Mouse (Mus musculus) subcutaneous adipose tissue, adult 2 months (tissue): ENCODE results near the gene Copa. TPM values are rescaled to one million over a fixed set of nuclear protein-coding genes. Genes with fewer than 3 reads are reported as not detected.

ENCODE experiments used
- polyA plus RNA-seq: library from polyadenylated mRNA; depleted of rRNA; stranded (reverse); fragments of >200 nt; gene quantifications from 2 replicates; pipeline ENCODE4 v1.2.3, GENCODE M21; 2012; ENCODE audit warnings: low replicate concordance; rRNA removed

The Copa gene
- polyA plus RNA-seq: 48.2 and 106 TPM in 2 replicates

DNA sequence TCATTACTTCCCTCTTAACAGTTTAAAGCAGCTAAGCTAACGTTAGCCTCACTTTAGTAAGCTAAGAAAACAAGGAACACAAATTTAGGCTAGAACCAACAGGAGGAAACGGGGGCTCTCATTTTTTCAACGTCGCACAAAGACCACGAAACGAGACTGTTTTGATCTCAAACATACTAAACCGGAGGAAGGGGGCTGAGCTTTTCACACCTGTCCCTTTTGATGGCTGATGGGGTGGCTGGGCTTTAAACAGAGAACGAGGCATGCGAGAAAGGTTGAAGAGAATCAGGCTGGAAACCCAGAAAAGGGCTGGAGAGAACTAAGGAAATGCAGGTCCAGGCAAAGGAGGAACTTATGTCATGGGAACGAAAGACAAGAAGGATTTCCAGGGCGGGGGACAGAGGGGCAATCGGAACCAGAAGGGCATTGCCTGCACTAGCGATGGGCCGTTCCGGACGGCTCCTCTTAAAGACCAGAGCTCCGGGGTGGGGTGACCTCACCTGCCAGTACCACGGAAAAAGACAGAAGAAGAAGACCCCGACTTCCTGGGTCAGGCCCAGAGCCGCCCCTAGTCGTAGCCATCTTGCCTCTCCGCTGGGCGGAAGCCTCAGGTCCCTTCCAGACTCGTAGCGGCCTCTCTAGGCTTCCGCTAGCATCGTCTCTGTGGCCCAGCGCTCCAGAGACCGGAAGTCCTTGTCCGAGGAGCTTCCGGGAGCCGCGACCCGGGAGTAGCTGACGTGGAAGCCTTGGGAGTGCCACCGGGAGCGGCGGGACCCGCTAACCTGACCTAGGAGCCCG lies at the start of gene Copa, which contains the start of gene Ncstn:
TSS of gene Copa (plus strand) at position 429 of the 798 bp plus-strand sequence.
TSS of gene Ncstn (minus strand) at position 695 of the 798 bp plus-strand sequence.

DNA sequence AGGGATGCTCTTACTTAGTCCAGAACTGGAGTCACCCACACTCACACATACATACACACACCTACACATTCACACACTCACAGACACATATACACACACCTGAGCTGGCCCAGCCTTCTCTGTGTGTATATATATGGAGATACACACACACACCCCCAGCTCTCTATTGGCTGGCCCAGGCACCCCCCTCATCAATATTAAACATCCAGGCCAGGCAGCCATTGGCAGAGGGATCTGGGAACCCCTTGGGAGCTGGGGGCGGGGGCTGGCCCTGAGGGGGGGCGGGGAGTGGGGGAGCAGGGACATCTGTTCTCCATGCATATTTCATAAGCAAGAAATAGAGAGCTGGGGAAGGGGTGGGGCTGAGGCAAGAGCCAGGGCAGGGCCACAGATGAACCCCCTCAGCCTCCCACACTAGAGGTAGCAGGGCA lies 24.8 kb upstream of the Copa start, which contains the start of gene Nhlh1:
TSS of gene Nhlh1 (minus strand) at position 83 of the 431 bp plus-strand sequence.

DNA sequence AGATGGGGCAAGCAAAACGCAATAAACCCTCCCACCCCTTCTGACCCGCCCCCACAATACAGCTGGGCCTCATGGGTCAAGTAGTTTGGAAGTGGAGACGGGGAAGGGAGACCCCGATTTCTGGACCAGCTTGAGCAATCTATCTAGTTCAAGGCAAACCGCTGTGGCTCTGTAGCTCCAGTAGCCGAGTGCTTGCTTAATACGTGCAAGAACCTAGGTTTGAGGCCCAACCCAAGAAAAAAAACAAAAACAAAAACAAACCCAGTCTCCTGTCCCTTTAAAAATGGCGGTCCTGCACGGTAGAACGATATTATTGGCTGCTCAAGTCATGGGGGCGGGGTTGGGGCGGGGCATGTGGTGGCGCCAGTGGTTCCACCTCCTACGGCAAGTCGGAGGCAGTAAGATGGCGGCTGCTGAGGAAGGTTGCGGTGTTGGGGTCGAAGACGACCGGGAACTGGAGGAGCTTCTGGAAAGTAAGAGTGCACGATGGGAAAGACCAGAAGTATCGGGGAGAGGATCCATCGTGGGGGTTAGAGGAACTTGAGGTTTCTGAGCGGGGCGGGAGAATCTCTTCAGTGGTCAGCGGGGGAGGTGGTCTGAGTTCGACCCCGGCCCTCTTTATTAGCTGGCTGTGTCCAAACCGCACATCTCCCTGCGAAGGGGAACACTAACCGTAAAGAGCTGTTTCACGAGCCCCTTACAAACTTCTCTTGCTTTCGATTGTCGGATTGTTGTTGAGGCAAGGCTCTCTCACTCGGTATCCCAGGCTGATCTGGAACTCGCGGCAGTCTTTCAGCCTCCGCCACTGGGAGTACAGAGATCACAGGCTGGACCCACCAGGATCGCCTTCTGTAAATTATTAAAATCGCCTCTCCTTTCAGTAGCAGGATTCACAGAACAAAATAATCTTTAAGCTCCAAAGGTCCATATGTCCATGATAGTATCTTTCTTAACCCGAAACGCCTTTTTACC lies 44.3 kb downstream of the Copa start, which contains the start of gene Pex19:
TSS of gene Pex19 (plus strand) at position 380 of the 972 bp plus-strand sequence.

DNA sequence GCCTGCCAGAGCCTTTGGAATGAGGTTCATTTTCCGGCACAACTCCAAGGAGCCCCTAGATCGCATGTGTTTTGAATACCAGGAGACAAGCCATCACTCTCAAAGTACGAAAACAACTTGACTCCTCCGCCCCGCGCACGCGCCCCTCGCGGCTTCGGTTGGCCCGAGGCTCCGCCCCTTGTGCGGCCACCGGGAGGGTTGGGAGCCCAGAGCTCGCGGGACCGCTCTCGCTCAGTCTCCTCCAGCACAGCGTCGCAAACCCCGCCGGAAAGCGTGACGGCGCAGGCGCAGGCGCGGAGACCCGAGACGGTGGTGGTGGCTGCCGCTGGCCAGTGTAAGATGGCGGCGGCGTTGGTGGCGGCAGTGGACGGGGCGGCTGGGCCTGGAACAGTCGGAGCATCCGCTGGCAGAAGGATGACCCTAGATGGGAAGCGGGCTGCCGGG lies 65.5 kb downstream of the Copa start, which contains the start of gene Dcaf8:
TSS of gene Dcaf8 (plus strand) at position 250 of the 444 bp plus-strand sequence.

Other genes starting within 250 kb of the Copa start
- gene Cd84, start 242.8 kb upstream of the Copa start, polyA plus RNA-seq: 4.3 and 4.4 TPM in 2 replicates
- gene Gm10521, start 186.9 kb upstream of the Copa start, polyA plus RNA-seq: 0.44 and 0.77 TPM in 2 replicates
- gene Slamf6, start 165.0 kb upstream of the Copa start, polyA plus RNA-seq: 0.24 and 0.30 TPM in 2 replicates
- gene Vangl2, start 54.1 kb upstream of the Copa start, polyA plus RNA-seq: 2.6 and 14.9 TPM in 2 replicates
- not detected in 2 replicates for gene Nhlh1, start 25.0 kb upstream of the Copa start, polyA plus RNA-seq
- 114 and 136 TPM in 2 replicates for gene Ncstn, start 266 bp downstream of the Copa start, polyA plus RNA-seq
- gene Pex19, start 44.2 kb downstream of the Copa start, polyA plus RNA-seq: 146 and 320 TPM in 2 replicates
- 75.3 and 98.0 TPM in 2 replicates for gene Dcaf8, start 65.6 kb downstream of the Copa start, polyA plus RNA-seq
- 144 and 194 TPM in 2 replicates for gene Pea15a, start 124.3 kb downstream of the Copa start, polyA plus RNA-seq
- gene Casq1, start 137.3 kb downstream of the Copa start, polyA plus RNA-seq: 3.6 and 7.0 TPM in 2 replicates
- gene Atp1a4, start 175.9 kb downstream of the Copa start, polyA plus RNA-seq: 0.03 and 4.1 TPM in 2 replicates
- gene Igsf8, start 179.1 kb downstream of the Copa start, polyA plus RNA-seq: 100 and 133 TPM in 2 replicates
- gene Atp1a2, start 215.5 kb downstream of the Copa start, polyA plus RNA-seq: 208 and 473 TPM in 2 replicates
- gene Kcnj9, start 246.8 kb downstream of the Copa start, polyA plus RNA-seq: 0.10 TPM in 1 of 2 replicates, not detected in the other